Mouse (Mus musculus) testis, adult 2 months (tissue): ENCODE results near the gene Angptl1.

Experiments used
- CTCF ChIP-seq: fragments of 200-500 bp; IDR thresholded peaks from 2 replicates; pipeline ENCODE4 v1.5.1; 2012; ENCODE audit warnings: low read depth, mild to moderate bottlenecking, inconsistent platforms, low read length, moderate library complexity; ENCODE audit not compliant: control insufficient read depth, insufficient read depth, insufficient replicate concordance
- POLR2A ChIP-seq: fragments of 200-500 bp; IDR thresholded peaks from 2 replicates; pipeline ENCODE4 v1.6.1; 2012; ENCODE audit warnings: low read depth, mild to moderate bottlenecking, inconsistent platforms, low read length, moderate library complexity; ENCODE audit not compliant: control insufficient read depth

DNA sequence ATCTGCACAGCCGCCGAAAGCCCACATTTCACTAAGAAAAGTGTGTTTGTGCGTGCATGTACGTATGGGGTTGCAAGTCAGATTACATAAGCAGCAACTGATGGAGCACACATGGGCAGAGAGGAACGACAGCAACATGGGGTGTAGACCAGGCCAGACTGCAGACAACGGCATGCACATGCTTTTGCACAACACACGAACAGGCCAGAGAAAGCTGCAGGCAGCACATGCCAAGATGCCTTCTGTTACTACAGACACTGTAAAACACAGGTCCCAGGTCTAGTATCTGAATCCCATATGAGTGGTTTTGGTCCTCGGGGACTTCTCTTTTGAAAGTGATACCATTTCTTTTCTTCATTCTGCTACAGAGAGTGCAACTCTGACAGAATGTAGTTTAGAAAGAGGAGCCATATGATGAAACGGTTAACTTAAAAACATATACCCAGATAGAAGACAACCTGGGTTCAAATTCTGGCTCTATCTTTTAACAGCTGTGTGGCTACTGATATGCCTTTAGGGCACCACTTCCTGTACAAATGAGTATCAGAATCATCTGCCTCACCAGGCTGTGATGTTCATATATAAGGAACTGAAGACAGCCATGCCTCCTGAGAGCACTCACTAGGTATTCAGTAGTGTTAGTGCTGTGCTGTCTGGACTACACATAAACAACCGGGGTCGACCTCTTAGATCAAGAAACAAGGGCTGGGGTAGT lies 3.4 kb downstream of the Angptl1 start:
- TF ChIP-seq CTCF (no peak), POLR2A (no peak)
